ENCODE assay signal across 23 mouse cellular contexts in the genomic region with DNA sequence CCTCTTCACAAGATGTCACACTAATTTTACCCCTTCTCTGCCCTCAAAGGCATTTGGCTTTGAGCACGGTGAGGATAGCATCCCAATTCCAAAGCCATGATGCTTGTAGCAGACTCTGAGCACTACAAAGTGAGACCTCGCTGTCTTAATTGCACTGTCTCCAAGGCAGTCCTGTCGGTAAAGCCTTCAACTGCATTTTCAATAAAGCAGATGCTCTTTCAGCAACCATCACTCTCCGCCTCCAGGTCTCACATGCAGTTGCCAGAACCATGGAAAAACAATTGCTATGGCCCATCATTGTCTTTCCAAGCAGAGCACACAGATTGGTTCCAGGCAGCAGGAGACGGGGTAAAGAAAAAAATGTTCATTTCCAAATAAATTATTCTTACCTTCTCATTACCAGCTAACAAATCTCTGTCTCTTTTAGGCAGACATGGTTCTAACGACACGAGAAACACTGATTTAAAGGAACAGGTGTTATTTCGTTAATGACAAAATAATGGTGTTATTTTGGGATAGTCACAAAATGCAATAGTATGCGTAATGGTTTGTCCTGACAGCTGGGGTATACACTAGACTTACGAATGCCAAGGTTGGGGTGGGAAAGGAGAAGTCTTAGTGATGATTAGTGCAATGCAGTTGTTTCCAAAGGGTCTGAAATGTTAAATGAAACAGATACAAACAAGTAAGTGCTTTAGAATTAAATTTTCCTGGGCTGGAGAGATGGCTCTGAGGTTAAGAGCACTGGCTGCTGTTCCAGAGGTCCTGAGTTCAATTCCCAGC.
DNase-seq lines count a peak whose midpoint lies in the region; ATAC-seq lines count a peak whose summit lies in the region.
"Had no signal": no experiment of that assay in that cellular context is flagged by ENCODE, and none has a peak within 500 bp of the region (broad histone marks: within the 10 kb centered on the region; RNA-seq: fewer than 3 reads in every experiment).

No protein-coding gene starts in this region.

- ATAC-seq in forebrain, embryonic 14.5 days: no peak
- no peak for ATAC-seq in forebrain, embryonic 15.5 days (replicated peaks)
- no peak for ATAC-seq in hindbrain, embryonic 12.5 days (ENCODE audit: low FRiP score)
- peak; percentile 37; the same call in 1 of the 2 replicates for ATAC-seq in midbrain, embryonic 15.5 days (replicated peaks)
- ATAC-seq in midbrain, embryonic 11.5 days (ENCODE audit: low FRiP score): no peak
- ATAC-seq in megakaryocyte progenitor cell, adult 5-6 weeks (replicated peaks; ENCODE audit: poor library complexity): no peak
- ATAC-seq: CD4-positive, CD25-positive, alpha-beta regulatory T cell, adult 4 months; intestine, embryonic 16.5 days; Patski had no signal

- H3K9ac ChIP-seq in forebrain, embryonic 14.5 days (ENCODE audit: low read length): no peak overlapping the region
- H3K9ac ChIP-seq in forebrain, embryonic 15.5 days (replicated peaks): no peak overlapping the region
- H3K9ac ChIP-seq in hindbrain, embryonic 12.5 days: no peak overlapping the region
- no peak overlapping the region for H3K9ac ChIP-seq in midbrain, embryonic 15.5 days
- no peak overlapping the region for H3K9ac ChIP-seq in midbrain, embryonic 11.5 days (ENCODE audit: low read length)
- H3K9ac ChIP-seq: heart, embryonic 15.5 days; limb, embryonic 13.5 days; liver, embryonic 14.5 days; lung, embryonic 15.5 days; midbrain, embryonic 12.5 days had no signal

- H3K4me2 ChIP-seq in forebrain, embryonic 14.5 days (ENCODE audit: low read length): no peak overlapping the region
- H3K4me2 ChIP-seq in forebrain, embryonic 15.5 days (replicated peaks): no peak overlapping the region
- H3K4me2 ChIP-seq in hindbrain, embryonic 12.5 days (replicated peaks): no peak overlapping the region
- no peak overlapping the region for H3K4me2 ChIP-seq in midbrain, embryonic 15.5 days
- no peak overlapping the region for H3K4me2 ChIP-seq in midbrain, embryonic 11.5 days
- H3K4me2 ChIP-seq: heart, embryonic 15.5 days; limb, embryonic 13.5 days; lung, embryonic 15.5 days; midbrain, embryonic 12.5 days had no signal

- H3K27ac ChIP-seq in forebrain, embryonic 14.5 days (ENCODE audit: low read depth, low read length): no peak overlapping the region
- no peak overlapping the region for H3K27ac ChIP-seq in forebrain, embryonic 15.5 days (replicated peaks)
- H3K27ac ChIP-seq in hindbrain, embryonic 10.5 days: 0 out of 2 replicates have a peak overlapping the region, but pooled peaks have one; percentile 8
- no peak overlapping the region for H3K27ac ChIP-seq in hindbrain, embryonic 12.5 days
- no peak overlapping the region for H3K27ac ChIP-seq in midbrain, embryonic 15.5 days
- H3K27ac ChIP-seq in midbrain, embryonic 11.5 days (ENCODE audit: low read depth, low read length): no peak overlapping the region
- H3K27ac ChIP-seq: forebrain, embryonic 10.5 days; gastrocnemius, adult 2 months; heart, embryonic 15.5 days; limb, embryonic 13.5 days; liver, embryonic 14.5 days; lung, embryonic 15.5 days; midbrain, embryonic 12.5 days had no signal

- no peaks in the 10 kb centered on the region for H3K27me3 ChIP-seq in forebrain, embryonic 14.5 days (replicated peaks; ENCODE audit: control insufficient read depth, insufficient read depth, low read length)
- no peaks in the 10 kb centered on the region for H3K27me3 ChIP-seq in forebrain, embryonic 15.5 days
- no peaks in the 10 kb centered on the region for H3K27me3 ChIP-seq in hindbrain, embryonic 10.5 days (ENCODE audit: insufficient read depth, poor library complexity, severe bottlenecking)
- no peaks in the 10 kb centered on the region for H3K27me3 ChIP-seq in hindbrain, embryonic 12.5 days
- no peaks in the 10 kb centered on the region for H3K27me3 ChIP-seq in midbrain, embryonic 15.5 days (replicated peaks)
- H3K27me3 ChIP-seq in midbrain, embryonic 11.5 days (ENCODE audit: control insufficient read depth, insufficient read depth, low read length): no peaks in the 10 kb centered on the region
- H3K27me3 ChIP-seq: lung, embryonic 15.5 days; Patski had no signal

- WGBS in forebrain, embryonic 14.5 days: 58% methylated on average over 10 of the region's 10 CpGs
- 49% methylated on average over 10 of the region's 10 CpGs for WGBS in forebrain, embryonic 15.5 days
- 63% methylated on average over 10 of the region's 10 CpGs for WGBS in hindbrain, embryonic 10.5 days
- WGBS in hindbrain, embryonic 12.5 days: 58% methylated on average over 10 of the region's 10 CpGs
- 63% methylated on average over 10 of the region's 10 CpGs for WGBS in midbrain, embryonic 15.5 days
- 83% methylated on average over 10 of the region's 10 CpGs for whole genome bisulfite sequencing in midbrain, embryonic 11.5 days

- peak; percentile 38 for DNase-seq in forebrain, embryonic 14.5 days (ENCODE audit: low spot score)
- no peak for DNase-seq in hindbrain, embryonic 10.5 days (ENCODE audit: low spot score)
- DNase-seq in midbrain, embryonic 11.5 days (ENCODE audit: low spot score, missing footprints): no peak
- DNase-seq: adrenal gland, adult 8-10 months; gastrocnemius, adult 2 months; heart, adult 18-20 months; kidney, postnatal 36 days; lung, postnatal 4 days; retina, postnatal 1 day; thymus, postnatal 14 days had no signal

- H3K4me1 ChIP-seq in forebrain, embryonic 14.5 days (ENCODE audit: control insufficient read depth, insufficient read depth, low read length): peaks cover 4% of the 10 kb centered on the region
- peaks cover 15% of the 10 kb centered on the region for H3K4me1 ChIP-seq in forebrain, embryonic 15.5 days
- H3K4me1 ChIP-seq in hindbrain, embryonic 10.5 days (replicated peaks): peaks cover 22% of the 10 kb centered on the region; the same call in 1 of the 2 replicates
- no peaks in the 10 kb centered on the region; the same call in 1 of the 2 replicates for H3K4me1 ChIP-seq in hindbrain, embryonic 12.5 days
- peaks cover 5% of the 10 kb centered on the region for H3K4me1 ChIP-seq in midbrain, embryonic 15.5 days
- H3K4me1 ChIP-seq in midbrain, embryonic 11.5 days (ENCODE audit: control insufficient read depth, insufficient read depth, low read length): no peaks in the 10 kb centered on the region
- H3K4me1 ChIP-seq: heart, embryonic 15.5 days; lung, embryonic 15.5 days had no signal

- no peak overlapping the region for H3K4me3 ChIP-seq in forebrain, embryonic 14.5 days (ENCODE audit: low read depth, low read length)
- no peak overlapping the region for H3K4me3 ChIP-seq in forebrain, embryonic 15.5 days
- no peak overlapping the region for H3K4me3 ChIP-seq in hindbrain, embryonic 10.5 days
- H3K4me3 ChIP-seq in hindbrain, embryonic 12.5 days: no peak overlapping the region
- no peak overlapping the region for H3K4me3 ChIP-seq in midbrain, embryonic 15.5 days
- no peak overlapping the region for H3K4me3 ChIP-seq in midbrain, embryonic 11.5 days (ENCODE audit: low read depth, low read length)
- H3K4me3 ChIP-seq: forebrain, embryonic 10.5 days; gastrocnemius, adult 2 months; heart, embryonic 15.5 days; limb, embryonic 13.5 days; lung, embryonic 15.5 days; midbrain, embryonic 12.5 days had no signal

- H3K9me3 ChIP-seq in forebrain, embryonic 14.5 days (replicated peaks; ENCODE audit: control insufficient read depth, low read length): no peaks in the 10 kb centered on the region
- H3K9me3 ChIP-seq in forebrain, embryonic 15.5 days: no peaks in the 10 kb centered on the region
- H3K9me3 ChIP-seq in hindbrain, embryonic 10.5 days: no peaks in the 10 kb centered on the region
- H3K9me3 ChIP-seq in hindbrain, embryonic 12.5 days (replicated peaks): no peaks in the 10 kb centered on the region
- H3K9me3 ChIP-seq in midbrain, embryonic 15.5 days: no peaks in the 10 kb centered on the region
- no peaks in the 10 kb centered on the region for H3K9me3 ChIP-seq in midbrain, embryonic 11.5 days (ENCODE audit: control insufficient read depth, low read length)
- H3K9me3 ChIP-seq: forebrain, embryonic 10.5 days; heart, embryonic 15.5 days; limb, embryonic 13.5 days; lung, embryonic 15.5 days; midbrain, embryonic 12.5 days had no signal

- no peaks in the 10 kb centered on the region for H3K36me3 ChIP-seq in forebrain, embryonic 14.5 days (ENCODE audit: control insufficient read depth, insufficient read depth, low read length)
- no peaks in the 10 kb centered on the region for H3K36me3 ChIP-seq in forebrain, embryonic 15.5 days
- H3K36me3 ChIP-seq in hindbrain, embryonic 10.5 days: no peaks in the 10 kb centered on the region
- H3K36me3 ChIP-seq in hindbrain, embryonic 12.5 days: no peaks in the 10 kb centered on the region
- H3K36me3 ChIP-seq in midbrain, embryonic 15.5 days (replicated peaks): no peaks in the 10 kb centered on the region
- no peaks in the 10 kb centered on the region for H3K36me3 ChIP-seq in midbrain, embryonic 11.5 days (ENCODE audit: control insufficient read depth, insufficient read depth, low read length)
- H3K36me3 ChIP-seq: forebrain, embryonic 10.5 days; heart, embryonic 15.5 days; limb, embryonic 13.5 days; lung, embryonic 15.5 days; midbrain, embryonic 12.5 days had no signal
